Mouse (Mus musculus) testis, adult 2 months (tissue): ENCODE data around the gene Pcmt1. TPM values are rescaled to one million over a fixed set of nuclear protein-coding genes. Genes with fewer than 3 reads are reported as not detected.

Experiments used
- H3K27ac ChIP-seq: fragments of 200-500 bp; 2 replicates; pipeline ENCODE4 v1.5.1; 2012; ENCODE audit warnings: low read depth, low read length; ENCODE audit not compliant: control insufficient read depth, insufficient read depth
- H3K27me3 ChIP-seq: fragments of 200-500 bp; 2 replicates; pipeline ENCODE4 v1.6.1; 2012; ENCODE audit warnings: mild to moderate bottlenecking, low read length, moderate library complexity; ENCODE audit not compliant: control insufficient read depth, insufficient read depth
- H3K36me3 ChIP-seq: fragments of 200-500 bp; 2 replicates; pipeline ENCODE4 v1.6.1; 2012; ENCODE audit warnings: mild to moderate bottlenecking, low read length; ENCODE audit not compliant: control insufficient read depth, insufficient read depth
- H3K4me1 ChIP-seq: fragments of 200-500 bp; 2 replicates; pipeline ENCODE4 v1.6.1; 2012; ENCODE audit warnings: low read length; ENCODE audit not compliant: control insufficient read depth, insufficient read depth
- H3K4me3 ChIP-seq: fragments of 200-500 bp; 2 replicates; pipeline ENCODE4 v1.5.1; 2012; ENCODE audit warnings: low read depth, mild to moderate bottlenecking, low read length, moderate library complexity, mixed read lengths; ENCODE audit not compliant: control insufficient read depth
- CTCF ChIP-seq: fragments of 200-500 bp; IDR thresholded peaks from 2 replicates; pipeline ENCODE4 v1.5.1; 2012; ENCODE audit warnings: low read depth, mild to moderate bottlenecking, inconsistent platforms, low read length, moderate library complexity; ENCODE audit not compliant: control insufficient read depth, insufficient read depth, insufficient replicate concordance
- POLR2A ChIP-seq: fragments of 200-500 bp; IDR thresholded peaks from 2 replicates; pipeline ENCODE4 v1.6.1; 2012; ENCODE audit warnings: low read depth, mild to moderate bottlenecking, inconsistent platforms, low read length, moderate library complexity; ENCODE audit not compliant: control insufficient read depth
- polyA plus RNA-seq: library from polyadenylated mRNA; depleted of rRNA; stranded (reverse); fragments of >200 nt; gene quantifications from 2 replicates; pipeline ENCODE4 v1.2.3, GENCODE M21; 2012

Pcmt1 gene
- polyA plus RNA-seq, 1 experiment = 212 TPM

DNA sequence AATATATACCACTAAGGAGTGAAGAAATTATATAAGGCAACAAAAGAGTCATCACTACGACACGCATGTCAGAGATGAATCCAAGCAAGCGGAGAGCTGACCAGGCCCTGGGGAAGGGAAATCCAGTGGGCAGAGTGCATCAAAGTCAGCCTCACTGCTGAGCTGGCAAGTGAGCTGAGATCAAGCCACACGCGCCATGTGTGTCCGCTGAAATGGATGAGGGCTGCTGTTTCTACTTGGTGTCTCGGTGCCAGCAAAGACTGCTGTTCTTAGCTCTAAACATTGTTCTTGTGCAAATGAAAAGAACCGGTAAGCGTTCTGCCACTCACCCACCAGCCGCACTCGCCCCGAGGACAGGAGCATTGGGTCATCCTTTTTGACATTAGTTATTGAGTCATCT is 40.6 kb downstream of the Pcmt1 start:
- H3K4me3 ChIP-seq = no peak overlapping the region
- TF ChIP-seq POLR2A (no peak), CTCF (no peak)

DNA sequence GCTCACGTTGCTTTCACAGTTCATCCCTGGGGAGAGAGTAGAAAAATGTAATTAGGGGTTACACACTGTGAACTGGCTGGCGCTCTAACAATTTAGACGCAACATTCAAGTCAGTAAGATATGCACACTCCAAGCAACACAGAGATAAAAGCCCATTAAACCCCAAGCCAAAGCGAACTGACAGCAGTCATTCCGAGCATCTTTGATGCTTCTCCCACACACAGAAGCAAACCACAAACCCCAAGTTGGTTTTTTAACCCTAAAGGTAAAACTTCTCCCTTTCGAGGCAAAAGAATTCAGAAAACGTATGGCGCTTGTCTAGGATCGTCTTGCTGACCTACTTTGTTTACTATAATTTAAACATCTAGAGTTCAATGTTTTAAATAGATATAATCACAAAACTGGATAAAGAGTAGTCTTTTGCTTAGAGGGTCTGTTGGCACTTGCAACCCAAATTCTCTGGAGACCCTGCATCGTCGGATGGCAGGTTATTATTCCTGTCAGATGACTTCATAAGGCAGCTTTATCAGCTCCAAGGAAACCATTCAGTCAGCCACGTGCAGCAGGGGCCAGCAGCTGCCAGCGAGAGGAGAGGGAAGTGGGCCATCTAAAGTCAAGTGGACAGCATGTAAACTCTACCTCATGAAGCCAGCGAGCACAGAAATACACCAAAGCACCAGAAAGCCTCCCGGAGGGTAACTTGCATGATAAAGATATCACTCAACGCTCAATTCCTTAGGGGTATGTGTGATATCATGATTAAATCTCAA is 49.8 kb downstream of the Pcmt1 start:
- peak overlapping the region; percentile 75 for H3K27ac ChIP-seq
- H3K4me1 ChIP-seq = no peaks in the 10 kb centered on the region
- peaks cover 2% of the 10 kb centered on the region for H3K36me3 ChIP-seq
- TF ChIP-seq CTCF (no peak), POLR2A (no peak; the same call in 1 of the 2 replicates)
- H3K27me3 ChIP-seq = no peaks in the 10 kb centered on the region
- H3K4me3 ChIP-seq = peak overlapping the region; percentile 49

More for the DNA sequence above, 40.6 kb downstream of the Pcmt1 start:
- no peaks in the 10 kb centered on the region for H3K27me3 ChIP-seq
- peaks cover 1% of the 10 kb centered on the region for H3K36me3 ChIP-seq
- H3K27ac ChIP-seq = no peak overlapping the region
- no peaks in the 10 kb centered on the region for H3K4me1 ChIP-seq

DNA sequence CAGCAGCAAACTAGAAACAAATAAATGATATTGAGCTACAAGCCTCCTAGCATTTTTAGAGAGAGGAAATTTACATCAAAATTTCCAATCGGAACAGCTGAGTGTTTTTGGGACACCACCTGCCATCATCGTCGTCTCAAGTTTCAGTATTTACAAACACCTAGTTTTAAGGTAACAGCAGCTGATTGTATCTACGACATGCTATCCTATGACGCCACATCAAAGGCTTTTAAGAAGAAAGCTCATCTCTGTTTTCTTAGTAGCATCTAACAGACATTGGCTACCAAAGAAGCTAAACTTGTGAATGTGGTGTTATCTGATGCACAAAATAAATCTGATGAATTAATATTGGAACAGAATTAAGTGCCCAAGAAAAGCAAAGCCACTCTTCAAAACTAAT is 50.6 kb downstream of the Pcmt1 start:
- Histone ChIP-seq H3K36me3 (peaks cover 2% of the 10 kb centered on the region), H3K4me3 (no peak overlapping the region), H3K4me1 (no peaks in the 10 kb centered on the region), H3K27me3 (no peaks in the 10 kb centered on the region), H3K27ac (no peak overlapping the region)
- TF ChIP-seq CTCF = no peak
- TF ChIP-seq POLR2A = no peak

DNA sequence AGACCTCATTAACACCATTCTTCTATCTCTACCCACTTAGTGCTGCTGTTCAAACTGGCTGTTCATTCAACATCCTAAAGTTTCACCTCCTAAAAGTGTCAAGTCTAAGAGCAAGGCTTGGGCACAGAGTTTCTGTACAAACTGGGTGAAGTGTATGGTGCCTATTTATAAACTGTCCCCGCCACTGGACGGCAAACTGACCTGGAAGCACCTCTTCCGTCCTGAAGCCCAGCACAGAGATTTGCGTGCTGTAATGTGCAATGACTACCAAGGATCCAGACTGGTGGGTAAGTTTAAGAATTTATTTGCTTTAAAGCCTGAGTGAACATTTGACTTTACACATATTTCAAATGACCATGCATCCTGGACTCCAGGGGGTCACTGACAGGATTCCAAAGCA is 51.8 kb downstream of the Pcmt1 start:
- TF ChIP-seq CTCF = no peak
- no peak for TF ChIP-seq POLR2A
- Histone ChIP-seq H3K4me1 (no peaks in the 10 kb centered on the region), H3K27me3 (no peaks in the 10 kb centered on the region), H3K4me3 (no peak overlapping the region), H3K36me3 (peaks cover 2% of the 10 kb centered on the region), H3K27ac (no peak overlapping the region)

DNA sequence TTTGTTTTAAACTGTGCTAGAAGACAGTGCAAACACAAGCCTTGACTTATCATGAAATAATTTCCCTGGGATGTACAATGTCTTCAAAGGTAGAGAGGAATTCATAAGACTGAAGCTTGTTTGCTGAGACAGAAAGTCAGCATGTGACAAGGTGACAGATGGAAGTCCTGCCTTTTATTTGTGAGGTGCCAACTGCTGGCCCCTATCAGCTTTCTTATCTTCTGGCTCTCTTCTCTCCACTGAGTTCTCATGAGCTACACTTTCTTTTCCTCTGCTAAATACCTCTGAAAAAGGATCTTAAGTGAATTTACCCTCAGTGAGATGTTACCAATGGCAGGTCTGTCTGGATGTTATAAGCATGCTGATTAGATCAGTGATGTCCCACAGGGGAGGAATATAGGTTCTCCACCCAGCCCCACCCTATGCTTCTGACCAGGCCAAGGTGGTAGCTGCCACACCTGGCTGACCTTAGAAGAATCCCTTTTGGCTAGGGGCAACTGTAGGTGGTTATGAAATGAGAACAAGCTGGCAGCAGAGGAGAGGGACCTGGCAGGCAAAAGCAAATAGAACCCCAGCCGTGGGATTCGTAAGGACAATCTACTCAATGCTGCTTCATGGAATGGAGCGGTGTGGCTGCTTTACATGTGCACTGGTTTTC is 56.9 kb downstream of the Pcmt1 start:
- no peak overlapping the region for H3K4me3 ChIP-seq
- no peaks in the 10 kb centered on the region for H3K4me1 ChIP-seq
- no peaks in the 10 kb centered on the region for H3K36me3 ChIP-seq
- no peaks in the 10 kb centered on the region for H3K27me3 ChIP-seq
- TF ChIP-seq CTCF = no peak
- H3K27ac ChIP-seq = no peak overlapping the region

DNA sequence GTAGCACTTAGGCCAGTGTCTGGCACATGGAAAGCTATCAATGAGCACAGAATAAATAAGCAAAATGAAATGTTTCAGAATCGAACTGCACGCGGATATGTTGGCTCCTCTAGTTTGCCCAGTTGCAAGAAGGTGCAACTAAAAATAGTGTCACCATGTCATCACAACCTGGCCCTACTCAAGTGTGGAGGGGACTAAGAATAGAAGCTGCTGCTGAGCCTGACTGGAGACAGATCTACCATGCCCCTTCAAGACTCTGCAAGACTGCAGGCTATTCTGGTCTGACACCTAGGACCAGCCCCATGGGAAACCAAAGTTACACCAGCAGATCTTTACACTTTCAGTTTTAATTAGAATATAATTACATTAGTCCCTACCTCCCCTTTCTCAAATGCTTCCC is 58.6 kb downstream of the Pcmt1 start:
- H3K36me3 ChIP-seq = no peaks in the 10 kb centered on the region
- no peak overlapping the region for H3K4me3 ChIP-seq
- H3K27ac ChIP-seq = no peak overlapping the region
- TF ChIP-seq CTCF (no peak), POLR2A (no peak)
- no peaks in the 10 kb centered on the region for H3K4me1 ChIP-seq
- no peaks in the 10 kb centered on the region for H3K27me3 ChIP-seq

DNA sequence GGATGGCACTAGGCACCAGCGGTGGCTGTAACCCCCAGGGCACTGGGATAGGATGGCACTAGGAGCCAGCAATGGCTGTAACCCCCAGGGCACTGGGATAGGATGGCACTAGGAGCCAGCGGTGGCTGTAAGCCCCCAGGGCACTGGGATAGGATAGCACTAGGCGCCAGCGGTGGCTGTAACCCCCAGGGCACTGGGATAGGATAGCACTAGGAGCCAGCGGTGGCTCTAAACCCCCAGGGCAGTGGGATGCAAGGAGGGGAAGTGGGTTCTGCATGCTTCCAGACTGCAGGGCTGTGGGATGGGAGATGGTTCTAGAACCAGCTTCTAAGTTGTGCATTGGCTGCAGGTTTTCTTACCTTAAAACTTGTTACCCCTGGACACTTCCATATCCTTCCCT is 60.2 kb downstream of the Pcmt1 start:
- no peaks in the 10 kb centered on the region for H3K36me3 ChIP-seq
- H3K27me3 ChIP-seq = no peaks in the 10 kb centered on the region
- H3K4me1 ChIP-seq = peaks cover 2% of the 10 kb centered on the region; the same call in 1 of the 2 replicates
- no peak overlapping the region for H3K27ac ChIP-seq
- no peak for TF ChIP-seq POLR2A
- no peak for TF ChIP-seq CTCF
- H3K4me3 ChIP-seq = no peak overlapping the region
